Mouse (Mus musculus) kidney, embryonic 15.5 days (tissue): ENCODE measurements at regions not wholly inside any gene's neighbourhood (a gene's known extent, or its start where the extent isn't known, plus 50 kb on each side); places are given as distances from the start of the nearest gene placed in this dataset.

ENCODE experiments used
- ATAC-seq: fragments of 200-750 bp; cut with Nextera tagmentation; replicated peaks from 2 replicates; pipeline ENCODE4 v1.8.0; 2017; ENCODE audit warnings: moderate TSS enrichment; ENCODE audit not compliant: low FRiP score
- H3K27ac ChIP-seq: fragments of 300-500 bp; sonication (generic); 2 replicates; pipeline ENCODE4 v1.5.1; 2015; ENCODE audit warnings: mild to moderate bottlenecking, inconsistent platforms
- H3K27me3 ChIP-seq: fragments of 300-500 bp; sonication (generic); 2 replicates; pipeline ENCODE4 v1.6.1; 2015; ENCODE audit warnings: inconsistent platforms
- H3K36me3 ChIP-seq: fragments of 300-500 bp; sonication (generic); 2 replicates; pipeline ENCODE4 v1.6.1; 2015; ENCODE audit warnings: inconsistent platforms
- H3K4me1 ChIP-seq: fragments of 300-500 bp; sonication (generic); 2 replicates; pipeline ENCODE4 v1.6.1; 2015; ENCODE audit warnings: inconsistent platforms
- H3K4me2 ChIP-seq: fragments of 300-500 bp; sonication (generic); 2 replicates; pipeline ENCODE4 v1.6.1; 2015; ENCODE audit warnings: moderate library complexity, mild to moderate bottlenecking, inconsistent platforms
- H3K4me3 ChIP-seq: fragments of 300-500 bp; sonication (generic); replicated peaks from 2 replicates; pipeline ENCODE4 v1.5.1; 2015; ENCODE audit warnings: mild to moderate bottlenecking, inconsistent platforms
- H3K9ac ChIP-seq: fragments of 300-500 bp; sonication (generic); 2 replicates; pipeline ENCODE4 v1.6.1; 2015; ENCODE audit warnings: mild to moderate bottlenecking, inconsistent platforms
- H3K9me3 ChIP-seq: fragments of 300-500 bp; sonication (generic); replicated peaks from 2 replicates; pipeline ENCODE4 v1.6.1; 2016; ENCODE audit warnings: inconsistent platforms
- WGBS: fragments of 180-500 bp; shearing (Covaris S2); methylation state at CpG from one replicate; pipeline ENCODE4 v1.1.7; 2015; ENCODE audit warnings: mixed read lengths; 5-methylcytosine and 5-hydroxymethylcytosine counted together

DNA sequence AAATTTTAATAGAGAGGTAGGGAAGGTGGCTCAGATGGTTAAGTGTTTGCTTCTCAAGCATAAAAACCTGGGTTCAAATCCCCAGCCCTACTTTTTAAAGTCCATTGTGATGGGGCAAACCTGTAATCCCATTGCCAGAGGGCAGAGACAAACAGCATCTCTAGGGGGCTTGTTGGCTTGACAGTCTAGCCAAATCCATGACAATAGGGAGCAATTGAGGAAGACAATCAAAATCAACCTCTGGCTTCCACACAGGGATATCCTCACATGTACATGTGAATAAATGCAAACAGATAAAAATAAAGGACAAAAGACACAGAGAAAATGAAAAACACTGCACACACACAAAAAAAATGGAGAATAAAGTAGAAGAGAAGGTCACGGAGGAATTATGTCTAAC, 59.3 kb upstream of the Rspo3 start:
- Histone ChIP-seq H3K4me2 (no peak overlapping the region), H3K9ac (no peak overlapping the region), H3K27me3 (no peaks in the 10 kb centered on the region), H3K36me3 (no peaks in the 10 kb centered on the region), H3K9me3 (no peaks in the 10 kb centered on the region), H3K4me3 (no peak overlapping the region), H3K27ac (no peak overlapping the region), H3K4me1 (no peaks in the 10 kb centered on the region; the same call in 1 of the 2 replicates)
- WGBS, result 71% methylated on average over 1 of the region's 1 CpGs
- no peak for ATAC-seq

DNA sequence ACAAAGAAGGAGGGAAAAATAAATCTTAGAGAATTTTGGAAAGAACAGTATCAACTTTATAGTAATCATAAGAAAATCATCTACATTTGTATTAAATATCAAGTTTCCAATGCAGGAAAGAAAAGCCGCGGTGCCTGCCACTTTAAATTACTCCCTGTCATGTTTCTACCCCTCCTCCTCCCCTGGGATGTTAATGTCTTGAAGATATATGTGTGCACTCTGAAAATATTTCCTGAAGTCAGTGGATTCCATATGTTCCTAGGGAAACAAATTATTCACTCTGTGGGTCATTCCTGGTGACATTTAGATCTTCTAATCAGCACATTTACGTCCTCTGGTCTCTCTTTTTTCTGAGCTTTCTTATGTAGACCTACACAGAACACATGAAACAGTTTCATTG, 57.2 kb upstream of the Rspo3 start:
- no peak overlapping the region for H3K4me3 ChIP-seq
- H3K36me3 ChIP-seq, result no peaks in the 10 kb centered on the region
- ATAC-seq, result no peak
- no peak overlapping the region for H3K9ac ChIP-seq
- no peak overlapping the region for H3K4me2 ChIP-seq
- WGBS, result 18% methylated on average over 3 of the region's 3 CpGs
- H3K27ac ChIP-seq, result no peak overlapping the region
- no peaks in the 10 kb centered on the region for H3K9me3 ChIP-seq
- no peaks in the 10 kb centered on the region; the same call in 1 of the 2 replicates for H3K4me1 ChIP-seq
- H3K27me3 ChIP-seq, result no peaks in the 10 kb centered on the region

DNA sequence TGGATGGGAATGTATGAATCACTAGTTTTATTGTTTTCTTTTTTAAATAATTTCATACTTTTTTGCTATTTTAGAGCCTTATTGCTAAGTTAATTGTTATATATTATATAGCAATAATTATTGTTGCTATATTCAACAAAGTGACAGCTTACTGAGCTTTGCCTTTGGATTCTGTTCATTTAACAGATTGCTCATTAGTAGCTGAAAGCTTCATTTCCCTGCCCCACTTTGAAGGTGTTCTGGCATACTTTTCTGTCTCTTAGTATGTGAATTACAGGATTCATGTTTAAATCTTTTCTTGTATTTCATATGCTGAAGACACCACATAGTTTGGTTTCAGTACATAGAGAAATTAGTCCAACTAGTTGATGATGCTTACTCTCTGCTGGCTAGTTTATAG, 54.5 kb upstream of the Rspo3 start:
- Histone ChIP-seq H3K9me3 (no peaks in the 10 kb centered on the region), H3K4me3 (no peak overlapping the region), H3K4me2 (no peak overlapping the region), H3K9ac (no peak overlapping the region), H3K36me3 (no peaks in the 10 kb centered on the region), H3K27me3 (no peaks in the 10 kb centered on the region), H3K4me1 (no peaks in the 10 kb centered on the region; the same call in 1 of the 2 replicates), H3K27ac (no peak overlapping the region)
- no peak for ATAC-seq

DNA sequence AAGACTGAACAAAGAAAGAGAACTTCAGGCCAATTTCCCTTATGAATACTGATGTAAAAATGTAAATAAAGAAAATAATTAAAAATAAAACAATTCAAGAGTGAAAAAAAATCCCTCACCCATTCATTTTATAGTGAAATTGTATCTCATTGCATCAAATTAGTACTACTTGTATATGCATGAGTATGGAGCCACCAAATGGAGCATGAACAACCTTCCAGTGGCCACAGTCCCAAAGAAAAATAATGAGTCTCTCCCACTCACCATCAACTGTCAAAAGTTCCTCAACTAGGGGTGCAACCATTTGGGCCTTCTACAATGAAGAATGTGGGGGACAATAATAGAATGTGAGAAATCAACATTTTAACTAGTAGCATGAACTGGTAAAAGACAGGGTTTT, 54.1 kb upstream of the Rspo3 start:
- Histone ChIP-seq H3K9me3 (no peaks in the 10 kb centered on the region), H3K9ac (no peak overlapping the region), H3K27me3 (no peaks in the 10 kb centered on the region), H3K4me3 (no peak overlapping the region), H3K27ac (no peak overlapping the region), H3K4me1 (no peaks in the 10 kb centered on the region; the same call in 1 of the 2 replicates), H3K36me3 (no peaks in the 10 kb centered on the region), H3K4me2 (no peak overlapping the region)
- no peak for ATAC-seq
